Mouse (Mus musculus) intestine, embryonic 14.5 days (tissue): ENCODE measurements at regions not wholly inside any gene's neighbourhood (a gene's known extent, or its start where the extent isn't known, plus 50 kb on each side); places are given as distances from the start of the nearest gene placed in this dataset.

Experiments used
- ATAC-seq: fragments of 200-750 bp; cut with Nextera tagmentation; replicated peaks from 2 replicates; pipeline ENCODE4 v1.8.0; 2017; ENCODE audit warnings: low read depth, moderate number of reproducible peaks, moderate TSS enrichment, moderate library complexity; ENCODE audit not compliant: low FRiP score, low TSS enrichment
- DNase-seq: peaks from one replicate; pipeline ENCODE4 v3.0.0-alpha.2; 2018; ENCODE audit warnings: low spot score
- H3K27ac ChIP-seq: fragments of 300-500 bp; sonication (generic); 2 replicates; pipeline ENCODE4 v1.5.1; 2014; ENCODE audit warnings: low read depth, mild to moderate bottlenecking, control low read depth
- H3K27me3 ChIP-seq: fragments of 300-500 bp; sonication (generic); replicated peaks from 2 replicates; pipeline ENCODE4 v1.6.1; 2014; ENCODE audit warnings: low read length, control low read depth; ENCODE audit not compliant: control insufficient read depth, insufficient read depth
- H3K36me3 ChIP-seq: fragments of 300-500 bp; sonication (generic); 2 replicates; pipeline ENCODE4 v1.6.1; 2014; ENCODE audit warnings: low read length, control low read depth; ENCODE audit not compliant: control insufficient read depth, insufficient read depth
- H3K4me1 ChIP-seq: fragments of 300-500 bp; sonication (generic); replicated peaks from 2 replicates; pipeline ENCODE4 v1.6.1; 2014; ENCODE audit warnings: low read length, control low read depth, mixed read lengths; ENCODE audit not compliant: control insufficient read depth, insufficient read depth
- H3K4me2 ChIP-seq: fragments of 300-500 bp; sonication (generic); 2 replicates; pipeline ENCODE4 v1.6.1; 2014; ENCODE audit warnings: low read length
- H3K4me3 ChIP-seq: fragments of 300-500 bp; sonication (generic); 2 replicates; pipeline ENCODE4 v1.5.1; 2014; ENCODE audit warnings: low read depth, low read length, control low read depth, mixed read lengths
- H3K9ac ChIP-seq: fragments of 300-500 bp; sonication (generic); 2 replicates; pipeline ENCODE4 v1.6.1; 2014; ENCODE audit warnings: mild to moderate bottlenecking, low read length
- H3K9me3 ChIP-seq: fragments of 300-500 bp; sonication (generic); 2 replicates; pipeline ENCODE4 v1.6.1; 2016; ENCODE audit warnings: low read length, control low read depth; ENCODE audit not compliant: control insufficient read depth
- WGBS: fragments of 180-500 bp; shearing (Covaris S2); extraction: QIAGEN DNeasy Blood & Tissue Kit; methylation state at CpG from one replicate; pipeline ENCODE4 v1.1.7; 2014; 5-methylcytosine and 5-hydroxymethylcytosine counted together

GRCm38 (mm10) chr13:102449416-102450121, 243.8 kb upstream of the Cd180 start:
- WGBS: 50% methylated on average over 8 of the region's 8 CpGs
- H3K4me1 ChIP-seq: no peaks in the 10 kb centered on the region
- no peaks in the 10 kb centered on the region for H3K9me3 ChIP-seq
- H3K4me2 ChIP-seq: no peak overlapping the region
- H3K27me3 ChIP-seq: no peaks in the 10 kb centered on the region
- H3K9ac ChIP-seq: no peak overlapping the region
- no peak for DNase-seq
- H3K27ac ChIP-seq: no peak overlapping the region
- no peak for ATAC-seq
- H3K36me3 ChIP-seq: no peaks in the 10 kb centered on the region
- H3K4me3 ChIP-seq: no peak overlapping the region

DNA sequence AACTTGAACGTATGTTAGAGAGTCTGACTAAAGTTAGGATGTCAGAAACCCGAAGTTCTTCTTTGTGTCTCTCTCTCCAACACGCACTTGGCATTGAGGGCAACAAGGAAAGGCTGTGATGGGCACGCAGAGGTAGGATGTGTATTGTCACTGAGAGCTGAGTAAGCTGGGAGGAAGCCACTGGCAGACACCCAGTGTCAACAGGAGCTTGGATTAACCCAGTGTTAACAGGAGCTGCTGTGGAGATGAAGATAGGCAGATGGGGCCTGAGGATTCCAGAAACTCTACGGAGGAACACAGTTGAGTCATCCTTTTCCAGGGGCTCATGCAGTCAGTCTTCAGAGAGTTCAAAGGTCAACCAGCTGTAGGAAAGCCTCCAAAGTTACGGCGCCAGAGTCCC, 242.2 kb upstream of the Cd180 start:
- H3K9ac ChIP-seq: no peak overlapping the region
- H3K27ac ChIP-seq: no peak overlapping the region
- DNase-seq: no peak
- no peaks in the 10 kb centered on the region for H3K9me3 ChIP-seq
- H3K4me2 ChIP-seq: no peak overlapping the region
- no peaks in the 10 kb centered on the region for H3K4me1 ChIP-seq
- no peak for ATAC-seq
- no peak overlapping the region for H3K4me3 ChIP-seq
- no peaks in the 10 kb centered on the region for H3K27me3 ChIP-seq
- H3K36me3 ChIP-seq: no peaks in the 10 kb centered on the region
- WGBS: 76% methylated on average over 7 of the region's 7 CpGs

DNA sequence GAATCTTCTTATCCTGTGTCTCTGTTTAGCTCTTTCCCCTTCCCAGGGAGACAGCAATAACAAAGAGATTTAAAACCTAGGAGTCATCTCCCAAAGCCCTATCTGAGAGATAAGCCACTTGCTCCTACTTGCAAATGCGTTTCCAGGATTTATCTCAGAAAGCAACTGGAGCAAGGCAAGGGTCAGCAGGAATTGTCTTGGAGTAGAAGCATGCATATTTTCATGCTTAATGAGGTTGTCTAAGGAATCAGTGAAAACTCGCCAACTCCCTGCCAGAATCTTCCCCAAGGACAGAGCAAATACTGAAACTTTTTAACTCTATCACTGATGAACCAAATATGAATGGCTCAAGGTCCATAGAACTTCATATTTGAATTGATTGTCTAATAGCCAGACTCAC, 234.6 kb upstream of the Cd180 start:
- no peaks in the 10 kb centered on the region for H3K4me1 ChIP-seq
- ATAC-seq (no peak), DNase-seq (no peak)
- no peaks in the 10 kb centered on the region for H3K27me3 ChIP-seq
- H3K4me2 ChIP-seq: no peak overlapping the region
- no peak overlapping the region for H3K9ac ChIP-seq
- 43% methylated on average over 2 of the region's 2 CpGs for WGBS
- no peak overlapping the region for H3K4me3 ChIP-seq
- H3K36me3 ChIP-seq: no peaks in the 10 kb centered on the region
- no peaks in the 10 kb centered on the region for H3K9me3 ChIP-seq
- H3K27ac ChIP-seq: no peak overlapping the region

GRCm38 (mm10) chr13:102463993-102464392, 229.4 kb upstream of the Cd180 start:
- WGBS: 71% methylated on average over 2 of the region's 2 CpGs
- no peak overlapping the region for H3K9ac ChIP-seq
- H3K36me3 ChIP-seq: no peaks in the 10 kb centered on the region
- no peak overlapping the region for H3K4me2 ChIP-seq
- no peaks in the 10 kb centered on the region for H3K4me1 ChIP-seq
- ATAC-seq: no peak
- no peak for DNase-seq
- no peak overlapping the region for H3K27ac ChIP-seq
- H3K9me3 ChIP-seq: no peaks in the 10 kb centered on the region
- no peaks in the 10 kb centered on the region for H3K27me3 ChIP-seq
- H3K4me3 ChIP-seq: no peak overlapping the region

GRCm38 (mm10) chr13:102481906-102482305, 211.5 kb upstream of the Cd180 start:
- WGBS: 84% methylated on average over 3 of the region's 3 CpGs
- Histone ChIP-seq H3K9ac (no peak overlapping the region), H3K4me1 (no peaks in the 10 kb centered on the region), H3K27ac (no peak overlapping the region), H3K27me3 (no peaks in the 10 kb centered on the region), H3K4me2 (no peak overlapping the region), H3K36me3 (no peaks in the 10 kb centered on the region), H3K4me3 (no peak overlapping the region), H3K9me3 (no peaks in the 10 kb centered on the region)
- no peak for DNase-seq
- no peak for ATAC-seq

- H3K9me3 ChIP-seq: no peaks in the 10 kb centered on the region
- H3K27me3 ChIP-seq: no peaks in the 10 kb centered on the region
- WGBS: 93% methylated on average over 3 of the region's 3 CpGs
- no peak for ATAC-seq
- no peak overlapping the region for H3K9ac ChIP-seq
- no peaks in the 10 kb centered on the region for H3K36me3 ChIP-seq
- no peak for DNase-seq
- no peak overlapping the region for H3K27ac ChIP-seq
- H3K4me1 ChIP-seq: no peaks in the 10 kb centered on the region
- H3K4me3 ChIP-seq: no peak overlapping the region
- H3K4me2 ChIP-seq: no peak overlapping the region
Measured at GRCm38 (mm10) chr13:102482451-102482850, 210.9 kb upstream of the Cd180 start.

DNA sequence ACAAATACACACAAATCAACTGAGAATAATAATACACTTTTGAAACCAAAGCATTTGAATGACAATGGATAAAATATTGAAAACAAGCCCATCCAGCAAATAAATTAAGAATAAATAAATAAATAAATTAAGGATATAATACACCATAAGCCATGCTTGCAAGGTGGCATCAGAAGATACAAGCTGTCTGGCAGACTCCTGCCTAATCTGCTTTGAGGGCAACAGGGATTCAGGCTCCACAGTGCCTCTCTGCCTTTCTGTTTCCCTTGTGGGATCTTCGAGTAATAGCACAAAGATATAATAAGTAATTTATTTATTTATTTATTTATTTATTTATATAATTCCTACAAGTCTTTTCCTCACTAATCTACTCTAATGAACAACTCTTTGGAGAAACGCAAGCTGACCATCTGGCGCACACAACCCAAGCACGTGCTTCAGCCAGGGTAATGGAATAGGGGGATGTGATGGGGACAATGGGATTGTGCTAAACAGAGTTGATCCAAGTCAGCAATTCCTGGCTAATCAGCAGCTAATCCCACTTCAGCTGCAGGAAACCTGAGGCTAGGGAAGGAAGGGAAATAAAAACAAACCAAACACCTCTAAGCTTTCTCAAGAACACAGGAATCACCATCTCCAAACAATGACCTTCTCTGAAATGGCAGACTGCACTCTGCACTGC, 205.8 kb upstream of the Cd180 start:
- Histone ChIP-seq H3K4me1 (no peaks in the 10 kb centered on the region; the same call in 1 of the 2 replicates), H3K9me3 (no peaks in the 10 kb centered on the region), H3K36me3 (no peaks in the 10 kb centered on the region), H3K4me2 (no peak overlapping the region), H3K27ac (no peak overlapping the region), H3K9ac (no peak overlapping the region), H3K4me3 (no peak overlapping the region), H3K27me3 (no peaks in the 10 kb centered on the region)
- DNase-seq: no peak
- ATAC-seq: no peak
- WGBS: 67% methylated on average over 4 of the region's 4 CpGs

DNA sequence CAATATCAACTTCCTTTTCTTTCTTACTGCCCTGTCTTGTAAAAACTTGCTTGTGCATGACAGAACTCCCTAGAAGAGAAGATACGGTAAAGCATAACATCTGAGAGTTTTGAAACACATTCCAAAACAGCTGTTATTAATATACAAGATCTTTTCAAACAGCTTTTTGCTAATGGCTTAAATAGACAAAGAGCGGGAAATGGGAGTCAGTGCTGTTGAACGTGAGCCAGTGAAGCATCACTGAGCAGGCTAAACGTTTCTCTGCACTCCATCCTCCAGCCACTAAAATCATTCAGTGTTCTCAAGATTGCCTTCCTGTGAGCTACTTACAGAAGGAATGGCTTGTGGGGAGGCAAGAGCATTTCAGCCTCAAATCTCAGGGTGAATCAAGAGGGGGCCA, 202.0 kb upstream of the Cd180 start:
- ATAC-seq (no peak), DNase-seq (no peak)
- no peaks in the 10 kb centered on the region for H3K9me3 ChIP-seq
- WGBS: 54% methylated on average over 4 of the region's 4 CpGs
- H3K9ac ChIP-seq: no peak overlapping the region
- H3K4me3 ChIP-seq: no peak overlapping the region
- no peak overlapping the region for H3K27ac ChIP-seq
- no peak overlapping the region for H3K4me2 ChIP-seq
- H3K36me3 ChIP-seq: no peaks in the 10 kb centered on the region
- no peaks in the 10 kb centered on the region for H3K27me3 ChIP-seq
- no peaks in the 10 kb centered on the region; the same call in 1 of the 2 replicates for H3K4me1 ChIP-seq
